8 mouse cellular contexts compared by ENCODE assay signal in the genomic region with DNA sequence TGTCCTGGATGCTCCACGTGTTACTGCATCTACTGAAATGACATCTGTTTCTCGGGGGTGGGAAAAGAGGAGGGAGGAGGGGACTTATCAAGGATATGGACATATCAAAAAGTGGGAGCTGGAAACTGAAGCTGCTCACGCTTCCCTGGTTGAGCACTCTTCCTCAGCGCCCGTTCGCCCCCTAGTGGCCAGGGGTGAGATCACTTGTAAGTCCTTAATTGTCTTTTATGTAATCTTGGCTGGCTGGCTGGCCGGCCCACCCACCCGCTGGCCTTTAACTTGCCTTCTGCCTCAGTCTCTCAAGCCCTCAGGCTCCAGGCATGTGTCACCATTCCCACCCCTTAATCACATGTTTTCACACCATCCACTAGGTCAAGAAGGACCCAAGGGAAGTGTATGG. TPM values are rescaled to one million over a fixed set of nuclear protein-coding genes. Genes with fewer than 3 reads are reported as not detected.
DNase-seq lines count a peak whose midpoint lies in the region; ATAC-seq and TF ChIP-seq lines count a peak whose summit lies in the region.

No protein-coding gene starts in this region.

- peak; percentile 86 for DNase-seq in midbrain, embryonic 10.5 days (ENCODE audit: low spot score)
- peak; percentile 85 to 92 for DNase-seq in cerebellum, adult 2 months
- peak; percentile 69 to 96 for DNase-seq in frontal cortex, adult 2 months (ENCODE audit: extremely low spot score in 1 of 2, low spot score in 1 of 2)
- peak; percentile 66 for DNase-seq in hindlimb bud, embryonic 11.5 days (ENCODE audit: extremely low spot score, low read depth, low spot score)
- DNase-seq in limb, embryonic 11.5 days (ENCODE audit: low spot score), result peak; percentile 95
- peak; percentile 96 for DNase-seq in testis, postnatal 10 days (ENCODE audit: low spot score)

- H3K4me1 ChIP-seq in midbrain, embryonic 10.5 days, result peaks cover 54% of the 10 kb centered on the region
- peaks cover 46% of the 10 kb centered on the region for H3K4me1 ChIP-seq in midbrain, embryonic 13.5 days (replicated peaks)
- peaks cover 36% of the 10 kb centered on the region for H3K4me1 ChIP-seq in cerebellum, adult 2 months (ENCODE audit: control insufficient read depth, insufficient read depth, low read length)
- peaks cover 39% of the 10 kb centered on the region for H3K4me1 ChIP-seq in limb, embryonic 11.5 days (ENCODE audit: control insufficient read depth, insufficient read depth, low read length)
- H3K4me1 ChIP-seq in neural tube, embryonic 13.5 days (replicated peaks), result peaks cover 94% of the 10 kb centered on the region

- no peak for TF ChIP-seq POLR2A in cerebellum, adult 2 months (IDR thresholded peaks at IDR 0.05; ENCODE audit: borderline replicate concordance, insufficient read depth, low read length)

- H3K9ac ChIP-seq in midbrain, embryonic 13.5 days (replicated peaks), result no peak overlapping the region
- H3K9ac ChIP-seq in limb, embryonic 11.5 days (ENCODE audit: low read length), result no peak overlapping the region
- no peak overlapping the region for H3K9ac ChIP-seq in neural tube, embryonic 13.5 days

- peak; percentile 91 for TF ChIP-seq CTCF in cerebellum, adult 2 months (IDR thresholded peaks at IDR 0.05; ENCODE audit: borderline replicate concordance, insufficient read depth, low read depth, low read length)

- no peak for ATAC-seq in midbrain, embryonic 13.5 days
- ATAC-seq in limb, embryonic 11.5 days (ENCODE audit: insufficient number of reproducible peaks, low FRiP score, low TSS enrichment, low read depth), result no peak
- no peak for ATAC-seq in neural tube, embryonic 13.5 days (ENCODE audit: low read depth)

- no peak overlapping the region for H3K4me2 ChIP-seq in midbrain, embryonic 13.5 days (replicated peaks)
- H3K4me2 ChIP-seq in limb, embryonic 11.5 days (ENCODE audit: low read depth, severe bottlenecking), result no peak overlapping the region
- no peak overlapping the region for H3K4me2 ChIP-seq in neural tube, embryonic 13.5 days

- peaks cover 94% of the 10 kb centered on the region for H3K36me3 ChIP-seq in midbrain, embryonic 10.5 days
- peaks cover 71% of the 10 kb centered on the region for H3K36me3 ChIP-seq in midbrain, embryonic 13.5 days
- peaks cover 22% of the 10 kb centered on the region for H3K36me3 ChIP-seq in limb, embryonic 11.5 days (ENCODE audit: control insufficient read depth, insufficient read depth, low read length)
- H3K36me3 ChIP-seq in neural tube, embryonic 13.5 days, result peaks cover 74% of the 10 kb centered on the region

- WGBS in midbrain, embryonic 10.5 days, result 2% methylated on average over 8 of the region's 8 CpGs
- WGBS in midbrain, embryonic 13.5 days, result 2% methylated on average over 8 of the region's 8 CpGs
- 1% methylated on average over 8 of the region's 8 CpGs for WGBS in cerebellum, adult 2 months
- 2% methylated on average over 8 of the region's 8 CpGs for WGBS in limb, embryonic 11.5 days
- WGBS in neural tube, embryonic 13.5 days, result 2% methylated on average over 8 of the region's 8 CpGs

- no peaks in the 10 kb centered on the region for H3K9me3 ChIP-seq in midbrain, embryonic 10.5 days (replicated peaks)
- H3K9me3 ChIP-seq in midbrain, embryonic 13.5 days, result no peaks in the 10 kb centered on the region
- H3K9me3 ChIP-seq in limb, embryonic 11.5 days (ENCODE audit: control insufficient read depth, low read length), result no peaks in the 10 kb centered on the region
- no peaks in the 10 kb centered on the region for H3K9me3 ChIP-seq in neural tube, embryonic 13.5 days

- H3K27ac ChIP-seq in midbrain, embryonic 10.5 days (replicated peaks), result no peak overlapping the region
- H3K27ac ChIP-seq in midbrain, embryonic 13.5 days, result no peak overlapping the region
- peak overlapping the region; percentile 70 for H3K27ac ChIP-seq in cerebellum, adult 2 months (ENCODE audit: insufficient read depth, low read length)
- H3K27ac ChIP-seq in limb, embryonic 11.5 days (replicated peaks; ENCODE audit: low read depth, low read length), result no peak overlapping the region
- H3K27ac ChIP-seq in neural tube, embryonic 13.5 days (replicated peaks), result peak overlapping the region; percentile 91

- H3K27me3 ChIP-seq in midbrain, embryonic 10.5 days (ENCODE audit: low read depth, poor library complexity, severe bottlenecking), result peaks cover 27% of the 10 kb centered on the region
- H3K27me3 ChIP-seq in midbrain, embryonic 13.5 days, result peaks cover 3% of the 10 kb centered on the region; the same call in 1 of the 2 replicates
- no peaks in the 10 kb centered on the region for H3K27me3 ChIP-seq in cerebellum, adult 2 months (ENCODE audit: control insufficient read depth, insufficient read depth, low read length)
- no peaks in the 10 kb centered on the region for H3K27me3 ChIP-seq in limb, embryonic 11.5 days (ENCODE audit: control insufficient read depth, insufficient read depth, low read length)
- no peaks in the 10 kb centered on the region for H3K27me3 ChIP-seq in neural tube, embryonic 13.5 days

- no peak overlapping the region for H3K4me3 ChIP-seq in midbrain, embryonic 10.5 days
- H3K4me3 ChIP-seq in midbrain, embryonic 13.5 days (replicated peaks), result no peak overlapping the region
- H3K4me3 ChIP-seq in cerebellum, adult 2 months (replicated peaks; ENCODE audit: insufficient read depth, low read depth, low read length), result no peak overlapping the region
- H3K4me3 ChIP-seq in limb, embryonic 11.5 days (ENCODE audit: low read depth, low read length), result no peak overlapping the region
- no peak overlapping the region for H3K4me3 ChIP-seq in neural tube, embryonic 13.5 days

RNA-seq across cellular contexts. Expression of a gene that starts 34.1 kb away (rescaled TPM):
- polyA plus RNA-seq in midbrain, embryonic 10.5 days (2016; fragmentation: Nextera tagmentation; extraction: Ambion mirVana), result 27.6 and 31.2 TPM in 2 replicates
- polyA plus RNA-seq in midbrain, embryonic 13.5 days (2015; fragmentation: Nextera tagmentation; extraction: Ambion mirVana), result 48.8 and 52.2 TPM in 2 replicates
- 402 and 421 TPM in 2 replicates for polyA plus RNA-seq in cerebellum, adult 2 months (2012; rRNA removed)
- polyA plus RNA-seq in frontal cortex, adult 2 months (2012; rRNA removed), result 390 and 432 TPM in 2 replicates
- polyA plus RNA-seq in limb, embryonic 11.5 days (2014; fragmentation: Nextera tagmentation; extraction: Ambion mirVana), result 39.9 and 52.1 TPM in 2 replicates
- polyA plus RNA-seq in neural tube, embryonic 13.5 days (2015; fragmentation: Nextera tagmentation; extraction: Ambion mirVana), result 64.6 and 80.9 TPM in 2 replicates

RNA-seq across cellular contexts. Expression of a gene that starts 38.4 kb away (rescaled TPM):
- 30.9 and 32.9 TPM in 2 replicates for polyA plus RNA-seq in midbrain, embryonic 10.5 days (2016; fragmentation: Nextera tagmentation; extraction: Ambion mirVana)
- polyA plus RNA-seq in midbrain, embryonic 13.5 days (2015; fragmentation: Nextera tagmentation; extraction: Ambion mirVana), result 46.5 and 49.6 TPM in 2 replicates
- polyA plus RNA-seq in cerebellum, adult 2 months (2012; rRNA removed), result 60.6 and 61.1 TPM in 2 replicates
- 42.7 and 43.7 TPM in 2 replicates for polyA plus RNA-seq in frontal cortex, adult 2 months (2012; rRNA removed)
- polyA plus RNA-seq in limb, embryonic 11.5 days (2014; fragmentation: Nextera tagmentation; extraction: Ambion mirVana), result 25.4 and 27.1 TPM in 2 replicates
- polyA plus RNA-seq in neural tube, embryonic 13.5 days (2015; fragmentation: Nextera tagmentation; extraction: Ambion mirVana), result 51.2 TPM in 2 replicates

RNA-seq across cellular contexts. Expression of a gene that starts 40.9 kb away (rescaled TPM):
- not detected in 2 replicates for polyA plus RNA-seq in midbrain, embryonic 10.5 days (2016; fragmentation: Nextera tagmentation; extraction: Ambion mirVana)
- 0.17 and 0.20 TPM in 2 replicates for polyA plus RNA-seq in midbrain, embryonic 13.5 days (2015; fragmentation: Nextera tagmentation; extraction: Ambion mirVana)
- 0.38 and 0.44 TPM in 2 replicates for polyA plus RNA-seq in cerebellum, adult 2 months (2012; rRNA removed)
- polyA plus RNA-seq in frontal cortex, adult 2 months (2012; rRNA removed), result 0.04 TPM in 2 replicates
- 0.04 TPM in 1 of 2 replicates, not detected in the other for polyA plus RNA-seq in limb, embryonic 11.5 days (2014; fragmentation: Nextera tagmentation; extraction: Ambion mirVana)
- polyA plus RNA-seq in neural tube, embryonic 13.5 days (2015; fragmentation: Nextera tagmentation; extraction: Ambion mirVana), result 11.2 and 16.1 TPM in 2 replicates

RNA-seq across cellular contexts. Expression of a gene that starts 41.0 kb away (rescaled TPM):
- polyA plus RNA-seq in midbrain, embryonic 10.5 days (2016; fragmentation: Nextera tagmentation; extraction: Ambion mirVana), result 107 and 113 TPM in 2 replicates
- 80.4 and 95.0 TPM in 2 replicates for polyA plus RNA-seq in midbrain, embryonic 13.5 days (2015; fragmentation: Nextera tagmentation; extraction: Ambion mirVana)
- polyA plus RNA-seq in cerebellum, adult 2 months (2012; rRNA removed), result 246 and 265 TPM in 2 replicates
- polyA plus RNA-seq in frontal cortex, adult 2 months (2012; rRNA removed), result 223 and 235 TPM in 2 replicates
- 89.6 and 95.1 TPM in 2 replicates for polyA plus RNA-seq in limb, embryonic 11.5 days (2014; fragmentation: Nextera tagmentation; extraction: Ambion mirVana)
- polyA plus RNA-seq in neural tube, embryonic 13.5 days (2015; fragmentation: Nextera tagmentation; extraction: Ambion mirVana), result 89.4 and 102 TPM in 2 replicates

RNA-seq across cellular contexts. Expression of a gene that starts 54.7 kb away (rescaled TPM):
- polyA plus RNA-seq in midbrain, embryonic 10.5 days (2016; fragmentation: Nextera tagmentation; extraction: Ambion mirVana), result 0.06 and 0.15 TPM in 2 replicates
- 0.17 TPM in 1 of 2 replicates, not detected in the other for polyA plus RNA-seq in midbrain, embryonic 13.5 days (2015; fragmentation: Nextera tagmentation; extraction: Ambion mirVana)
- 0.18 and 0.21 TPM in 2 replicates for polyA plus RNA-seq in cerebellum, adult 2 months (2012; rRNA removed)
- 0.42 and 0.62 TPM in 2 replicates for polyA plus RNA-seq in frontal cortex, adult 2 months (2012; rRNA removed)
- polyA plus RNA-seq in limb, embryonic 11.5 days (2014; fragmentation: Nextera tagmentation; extraction: Ambion mirVana), result 0.40 and 0.81 TPM in 2 replicates
- polyA plus RNA-seq in neural tube, embryonic 13.5 days (2015; fragmentation: Nextera tagmentation; extraction: Ambion mirVana), result 0.15 and 0.25 TPM in 2 replicates

Comparison
In these comparisons a context has a peak if more than half of its experiments do, and no peak if none do; other contexts are left out.
1. H3K27ac ChIP-seq: peak in cerebellum, adult 2 months (single experiment) and neural tube, embryonic 13.5 days (single experiment); none in midbrain, embryonic 10.5 days (single experiment), midbrain, embryonic 13.5 days (single experiment) and limb, embryonic 11.5 days (single experiment).
2. Peak in every context shown above with its lines, with median percentiles within 50 percentile points of each other: DNase-seq.